Mouse (Mus musculus) hindbrain, embryonic 13.5 days (tissue): ENCODE results near the gene Glmn. TPM values are rescaled to one million over a fixed set of nuclear protein-coding genes. Genes with fewer than 3 reads are reported as not detected.

Experiments
- ATAC-seq: fragments of 200-750 bp; cut with Nextera tagmentation; 2 replicates; pipeline ENCODE4 v1.8.0; 2017; ENCODE audit warnings: moderate TSS enrichment; ENCODE audit not compliant: low FRiP score
- H3K27ac ChIP-seq: fragments of 300-500 bp; sonication (generic); 2 replicates; pipeline ENCODE4 v1.5.1; 2015; ENCODE audit warnings: inconsistent platforms, mild to moderate bottlenecking, moderate library complexity
- H3K27me3 ChIP-seq: fragments of 300-500 bp; sonication (generic); 2 replicates; pipeline ENCODE4 v1.6.1; 2015; ENCODE audit warnings: mild to moderate bottlenecking, inconsistent platforms
- H3K36me3 ChIP-seq: fragments of 300-500 bp; sonication (generic); 2 replicates; pipeline ENCODE4 v1.6.1; 2015; ENCODE audit warnings: mild to moderate bottlenecking, inconsistent platforms
- H3K4me1 ChIP-seq: fragments of 300-500 bp; sonication (generic); replicated peaks from 2 replicates; pipeline ENCODE4 v1.6.1; 2015; ENCODE audit warnings: inconsistent platforms
- H3K4me2 ChIP-seq: fragments of 300-500 bp; sonication (generic); 2 replicates; pipeline ENCODE4 v1.6.1; 2015; ENCODE audit warnings: inconsistent platforms, mild to moderate bottlenecking, moderate library complexity
- H3K4me3 ChIP-seq: fragments of 300-500 bp; sonication (generic); 2 replicates; pipeline ENCODE4 v1.5.1; 2015; ENCODE audit warnings: mild to moderate bottlenecking, inconsistent platforms
- H3K9ac ChIP-seq: fragments of 300-500 bp; sonication (generic); 2 replicates; pipeline ENCODE4 v1.6.1; 2015; ENCODE audit warnings: mild to moderate bottlenecking, inconsistent platforms
- H3K9me3 ChIP-seq: fragments of 300-500 bp; sonication (generic); 2 replicates; pipeline ENCODE4 v1.6.1; 2016; ENCODE audit warnings: inconsistent platforms
- WGBS: fragments of 180-500 bp; shearing (Covaris S2); methylation state at CpG from one replicate; pipeline ENCODE4 v1.1.7; 2015; 5-methylcytosine and 5-hydroxymethylcytosine counted together
- polyA plus RNA-seq: library from polyadenylated mRNA; unstranded; fragments of >200 nt; fragmentation: Nextera tagmentation; extraction: Ambion mirVana; gene quantifications from 2 replicates; pipeline ENCODE4 v1.2.1, GENCODE M21; 2015

The Glmn gene
- polyA plus RNA-seq, 1 experiment from 2014 or later, result 39.0 TPM

DNA sequence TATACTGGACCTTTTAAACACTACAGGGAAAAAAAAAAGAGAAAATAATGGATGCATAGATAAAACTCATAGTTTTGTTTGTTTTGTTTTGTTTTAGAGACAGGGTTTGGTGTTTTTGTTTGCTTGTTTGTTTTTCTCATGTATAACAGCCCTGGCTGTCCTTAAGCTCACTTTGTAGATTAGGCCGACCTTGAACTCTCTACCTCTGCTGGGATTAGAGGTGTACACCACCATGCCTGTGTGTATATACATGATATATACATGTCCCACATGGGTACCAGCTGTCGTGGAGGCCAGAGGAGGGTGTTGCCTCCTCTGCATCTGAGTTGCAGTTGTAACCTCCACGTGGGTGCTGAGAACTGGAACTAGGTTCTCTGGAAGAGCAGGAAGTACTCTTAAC, 49.2 kb downstream of the Glmn start:
- H3K36me3 ChIP-seq, result peaks cover 38% of the 10 kb centered on the region
- no peak for ATAC-seq
- H3K9ac ChIP-seq, result no peak overlapping the region
- no peaks in the 10 kb centered on the region for H3K9me3 ChIP-seq
- H3K4me3 ChIP-seq, result no peak overlapping the region
- H3K4me1 ChIP-seq, result no peaks in the 10 kb centered on the region
- H3K27me3 ChIP-seq, result no peaks in the 10 kb centered on the region
- no peak overlapping the region for H3K27ac ChIP-seq
- 96% methylated on average over 3 of the region's 3 CpGs for WGBS
- H3K4me2 ChIP-seq, result no peak overlapping the region

DNA sequence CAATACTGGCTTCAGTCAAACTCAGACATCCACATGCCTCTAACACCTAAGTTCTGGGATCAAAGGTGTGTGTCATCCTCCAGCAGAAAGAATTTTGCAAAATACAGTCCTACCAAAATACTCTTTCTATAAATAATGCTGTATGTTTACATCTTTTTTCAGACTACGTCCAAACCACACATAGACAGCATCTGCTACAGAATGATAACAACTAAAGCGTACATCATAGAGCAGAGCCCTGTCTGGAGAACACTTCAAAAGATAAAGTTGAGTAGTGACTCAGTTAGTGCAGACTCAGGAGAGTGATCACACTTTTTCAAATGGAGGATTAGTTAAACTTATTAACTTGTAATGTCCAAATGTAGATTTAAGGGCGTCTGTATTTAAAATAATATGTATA, 49.7 kb downstream of the Glmn start:
- H3K4me2 ChIP-seq, result no peak overlapping the region
- H3K4me3 ChIP-seq, result no peak overlapping the region
- no peak for ATAC-seq
- no peaks in the 10 kb centered on the region for H3K9me3 ChIP-seq
- no peak overlapping the region for H3K27ac ChIP-seq
- H3K36me3 ChIP-seq, result peaks cover 36% of the 10 kb centered on the region
- no peaks in the 10 kb centered on the region for H3K4me1 ChIP-seq
- no peak overlapping the region for H3K9ac ChIP-seq
- H3K27me3 ChIP-seq, result no peaks in the 10 kb centered on the region
- WGBS, result 91% methylated on average over 3 of the region's 3 CpGs

DNA sequence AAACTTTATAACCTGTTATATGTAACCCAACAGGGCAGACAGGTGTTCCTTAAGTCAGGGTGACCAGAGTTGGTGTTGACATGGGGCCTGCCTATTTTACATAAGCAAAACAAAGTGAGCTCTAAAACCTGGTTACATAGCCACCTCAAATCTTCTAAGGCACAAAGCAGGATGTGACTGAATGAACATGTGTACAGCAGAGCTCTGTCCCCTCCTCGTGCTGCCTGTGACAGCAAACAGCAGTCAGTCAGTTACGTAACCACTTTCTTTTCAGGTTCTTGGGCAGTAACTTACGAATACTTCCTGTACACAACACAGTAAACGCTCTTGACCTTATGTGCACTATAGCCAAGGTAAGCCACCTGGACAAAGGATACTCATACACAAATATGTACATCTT, 51.8 kb downstream of the Glmn start:
- ATAC-seq, result no peak
- WGBS, result 86% methylated on average over 4 of the region's 4 CpGs
- Histone ChIP-seq H3K36me3 (peaks cover 26% of the 10 kb centered on the region), H3K9ac (no peak overlapping the region), H3K9me3 (no peaks in the 10 kb centered on the region), H3K27me3 (no peaks in the 10 kb centered on the region), H3K27ac (no peak overlapping the region), H3K4me1 (0 out of 2 replicates have a peak, but pooled peaks cover 3% of the 10 kb centered on the region), H3K4me3 (no peak overlapping the region), H3K4me2 (no peak overlapping the region)

DNA sequence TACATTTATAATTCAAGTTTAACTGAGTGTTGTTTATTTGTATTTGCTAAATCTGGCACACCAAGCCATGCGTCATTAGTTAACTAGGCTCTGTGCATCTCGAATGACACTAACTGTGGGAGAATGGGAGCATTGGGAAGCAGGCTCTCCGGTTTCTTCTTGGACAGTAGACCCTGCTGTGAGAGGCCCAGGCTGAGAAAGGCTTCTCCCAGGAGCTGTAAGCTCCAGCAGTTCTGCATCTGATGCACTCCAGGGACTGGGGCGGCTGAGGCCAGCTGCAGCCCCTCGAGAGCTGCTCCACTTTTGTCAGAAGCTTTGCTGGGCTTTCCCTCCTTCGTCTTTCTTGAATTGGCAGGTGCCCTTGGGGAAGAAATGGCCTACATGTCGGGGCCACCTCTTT, 56.0 kb downstream of the Glmn start:
- WGBS, result 20% methylated on average over 7 of the region's 7 CpGs
- H3K9ac ChIP-seq, result no peak overlapping the region
- H3K27ac ChIP-seq, result peak overlapping the region; percentile 26; the same call in 1 of the 2 replicates

DNA sequence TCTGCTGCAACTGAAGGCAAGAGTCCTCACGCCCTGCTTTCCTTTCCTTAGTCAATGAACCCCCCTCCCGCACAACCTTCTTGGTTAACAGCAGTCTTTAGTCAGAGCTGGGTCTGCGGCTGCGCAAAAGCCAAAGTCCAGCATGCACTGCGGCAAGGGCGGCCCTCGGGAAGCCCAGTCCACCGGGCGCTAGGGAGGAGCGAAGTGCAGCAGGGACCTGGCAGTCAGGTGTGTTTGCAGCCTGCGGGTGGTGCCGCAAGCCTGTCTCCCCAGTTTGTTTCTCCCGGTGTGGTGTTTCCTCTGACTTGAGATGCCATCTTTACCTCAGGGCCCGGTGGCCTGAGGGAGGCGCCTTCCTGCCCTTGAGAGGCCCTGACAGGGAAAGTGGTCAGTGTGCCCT, 63.1 kb downstream of the Glmn start, which contains the start of gene 1700028K03Rik:
1700028K03Rik (plus strand) TSS at position 129 of the 400 bp plus-strand sequence.
- H3K9me3 ChIP-seq, result no peaks in the 10 kb centered on the region
- no peak within 1 kb of the TSS for H3K27ac ChIP-seq
- H3K36me3 ChIP-seq, result no peaks in the 10 kb centered on the region
- no peak within 1 kb of the TSS for H3K4me3 ChIP-seq
- no peak within 1 kb of the TSS for H3K4me2 ChIP-seq
- no peak within 1 kb of the TSS for H3K9ac ChIP-seq
- H3K27me3 ChIP-seq, result no peaks in the 10 kb centered on the region
- no peak for ATAC-seq
- WGBS, result 69% methylated on average over 15 of the region's 15 CpGs
- no peaks in the 10 kb centered on the region for H3K4me1 ChIP-seq

More for the DNA sequence above, 56.0 kb downstream of the Glmn start:
- Histone ChIP-seq H3K36me3 (no peaks in the 10 kb centered on the region), H3K27me3 (no peaks in the 10 kb centered on the region), H3K9me3 (no peaks in the 10 kb centered on the region), H3K4me3 (no peak overlapping the region), H3K4me1 (0 out of 2 replicates have a peak, but pooled peaks cover 3% of the 10 kb centered on the region), H3K4me2 (no peak overlapping the region)
- no peak for ATAC-seq

DNA sequence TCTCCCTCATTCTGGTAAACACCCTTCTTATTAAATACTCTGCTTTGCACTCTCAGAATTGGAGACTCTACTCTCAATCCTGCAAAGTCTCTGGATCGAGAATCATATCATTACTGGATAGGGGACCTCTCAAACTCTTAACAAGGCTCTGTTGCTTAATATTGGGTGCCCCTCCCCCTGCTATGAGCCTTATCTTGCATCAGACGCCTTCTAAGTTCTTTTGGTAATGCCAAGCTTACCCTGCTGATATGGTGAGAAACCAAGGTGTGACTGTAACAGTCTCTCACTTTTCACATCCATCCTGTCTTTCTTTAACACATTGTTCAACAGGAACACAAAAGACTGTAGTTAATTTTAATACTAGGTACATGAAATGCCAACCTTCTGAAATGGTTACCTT, 64.1 kb downstream of the Glmn start:
- H3K4me3 ChIP-seq, result no peak overlapping the region
- H3K27me3 ChIP-seq, result no peaks in the 10 kb centered on the region
- no peak overlapping the region for H3K4me2 ChIP-seq
- no peaks in the 10 kb centered on the region for H3K9me3 ChIP-seq
- 73% methylated on average over 2 of the region's 2 CpGs for WGBS
- ATAC-seq, result no peak
- H3K4me1 ChIP-seq, result no peaks in the 10 kb centered on the region
- no peak overlapping the region for H3K9ac ChIP-seq
- no peaks in the 10 kb centered on the region for H3K36me3 ChIP-seq
- no peak overlapping the region for H3K27ac ChIP-seq

DNA sequence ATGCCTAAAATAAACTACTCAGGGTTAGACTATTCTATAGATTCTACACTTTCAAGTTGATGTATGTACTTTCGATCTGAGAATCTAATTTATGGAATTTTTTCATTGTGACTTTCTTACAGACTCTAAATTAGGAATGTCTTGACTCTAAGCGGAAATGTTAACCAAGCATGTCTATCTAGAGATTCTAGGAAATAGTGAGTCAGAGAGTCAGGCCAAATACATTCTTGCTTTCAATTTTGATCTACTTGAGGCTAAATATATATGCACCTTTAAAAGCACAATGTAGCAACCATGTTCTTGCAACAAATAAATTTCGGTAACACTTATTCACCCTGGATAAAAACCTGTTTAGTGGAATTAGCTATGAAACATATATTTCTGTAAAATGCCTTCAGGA, 68.8 kb downstream of the Glmn start:
- 92% methylated on average over 3 of the region's 3 CpGs for WGBS
- H3K4me3 ChIP-seq, result no peak overlapping the region
- no peaks in the 10 kb centered on the region for H3K9me3 ChIP-seq
- H3K9ac ChIP-seq, result no peak overlapping the region
- H3K4me1 ChIP-seq, result no peaks in the 10 kb centered on the region
- no peak for ATAC-seq
- H3K4me2 ChIP-seq, result no peak overlapping the region
- H3K27me3 ChIP-seq, result no peaks in the 10 kb centered on the region
- no peak overlapping the region for H3K27ac ChIP-seq
- H3K36me3 ChIP-seq, result no peaks in the 10 kb centered on the region

DNA sequence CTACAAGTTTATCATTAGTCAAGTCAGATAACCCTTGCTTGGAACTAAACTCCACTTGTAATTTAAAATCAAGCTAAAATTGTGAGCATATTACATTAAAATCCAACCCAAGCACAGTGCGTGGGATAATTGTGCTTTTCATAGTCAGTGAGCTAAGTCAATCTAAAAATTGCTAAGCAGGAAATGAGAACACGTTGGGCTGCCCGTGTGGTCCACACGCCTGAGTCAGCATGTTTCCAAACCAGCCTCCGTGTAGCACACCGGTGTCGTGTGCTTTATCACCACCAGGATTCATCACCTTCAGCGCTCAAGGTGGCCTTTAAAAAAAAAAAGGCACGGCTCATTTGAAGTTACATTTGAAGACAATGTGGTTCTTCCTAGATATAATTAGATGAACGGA, 73.4 kb downstream of the Glmn start:
- H3K4me3 ChIP-seq, result no peak overlapping the region
- no peak for ATAC-seq
- H3K9ac ChIP-seq, result no peak overlapping the region
- H3K27ac ChIP-seq, result no peak overlapping the region
- WGBS, result 85% methylated on average over 10 of the region's 10 CpGs
- H3K4me2 ChIP-seq, result no peak overlapping the region
- no peaks in the 10 kb centered on the region for H3K27me3 ChIP-seq
- no peaks in the 10 kb centered on the region for H3K36me3 ChIP-seq
- no peaks in the 10 kb centered on the region for H3K4me1 ChIP-seq
- H3K9me3 ChIP-seq, result no peaks in the 10 kb centered on the region

DNA sequence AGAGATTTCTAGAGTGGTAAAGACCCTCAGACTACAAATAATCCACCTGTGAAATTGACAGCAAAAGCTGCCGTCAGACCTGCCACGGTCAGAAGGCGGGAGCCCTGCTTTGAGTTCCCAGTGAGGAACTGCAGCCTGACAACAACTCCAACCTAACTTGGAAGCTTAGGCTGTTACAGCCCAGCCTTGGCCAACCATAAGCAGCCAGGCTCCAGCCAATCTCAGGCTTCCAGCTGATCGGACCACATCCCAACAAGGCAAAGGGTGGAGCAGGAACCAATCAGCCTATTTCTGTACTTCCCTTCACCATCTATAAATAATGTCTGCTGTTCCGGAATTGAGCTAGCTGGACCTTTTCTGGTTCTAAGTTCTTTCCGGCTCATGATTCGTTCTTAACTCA, 75.8 kb downstream of the Glmn start:
- H3K4me2 ChIP-seq, result no peak overlapping the region
- no peak overlapping the region for H3K27ac ChIP-seq
- H3K4me1 ChIP-seq, result 0 out of 2 replicates have a peak, but pooled peaks cover 3% of the 10 kb centered on the region
- 86% methylated on average over 7 of the region's 7 CpGs for WGBS
- H3K4me3 ChIP-seq, result no peak overlapping the region
- H3K9ac ChIP-seq, result no peak overlapping the region
- H3K27me3 ChIP-seq, result no peaks in the 10 kb centered on the region
- no peaks in the 10 kb centered on the region for H3K9me3 ChIP-seq
- H3K36me3 ChIP-seq, result no peaks in the 10 kb centered on the region
- ATAC-seq, result no peak

DNA sequence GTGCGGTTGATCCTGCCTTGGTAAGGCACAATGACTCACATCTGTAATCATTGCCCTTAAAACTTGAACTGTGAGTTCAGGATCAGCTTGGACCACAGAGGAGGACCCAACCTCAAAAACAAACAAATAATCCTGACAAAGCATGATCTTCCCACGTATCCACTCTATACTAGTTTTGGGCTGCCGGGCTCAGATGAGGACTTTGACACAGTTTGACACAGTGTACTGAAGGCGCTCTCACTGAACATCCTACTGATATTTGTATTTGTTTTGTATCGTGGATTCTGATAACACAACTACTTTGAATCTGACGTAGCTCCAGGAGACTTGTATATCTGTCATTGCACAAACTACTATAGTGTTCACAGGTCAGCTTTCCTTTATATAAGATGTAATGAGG, 76.3 kb downstream of the Glmn start:
- Histone ChIP-seq H3K4me2 (no peak overlapping the region), H3K27me3 (no peaks in the 10 kb centered on the region), H3K27ac (no peak overlapping the region), H3K4me3 (no peak overlapping the region), H3K4me1 (0 out of 2 replicates have a peak, but pooled peaks cover 3% of the 10 kb centered on the region), H3K9me3 (no peaks in the 10 kb centered on the region), H3K9ac (no peak overlapping the region), H3K36me3 (no peaks in the 10 kb centered on the region)
- no peak for ATAC-seq
- WGBS, result 91% methylated on average over 6 of the region's 6 CpGs

DNA sequence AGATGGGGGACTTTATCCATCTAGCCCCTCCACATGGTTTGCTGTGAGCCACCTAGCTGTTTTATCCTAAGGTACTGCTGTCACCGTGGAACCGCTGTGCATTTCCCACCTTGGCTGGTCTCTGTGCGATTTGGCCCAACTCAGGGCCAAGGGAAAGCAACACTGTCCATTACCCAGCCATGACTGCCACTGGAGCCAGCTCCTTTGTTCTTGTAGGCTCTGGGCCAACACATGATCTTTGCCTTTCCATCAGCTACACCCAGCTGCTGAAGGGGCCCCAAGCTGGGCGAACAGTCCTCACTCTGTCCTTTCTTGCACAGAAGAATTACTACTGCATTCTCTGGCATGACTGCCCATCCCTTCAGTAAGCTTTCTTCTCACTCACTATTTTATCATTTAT, 79.1 kb downstream of the Glmn start:
- no peak overlapping the region for H3K9ac ChIP-seq
- no peak for ATAC-seq
- 94% methylated on average over 4 of the region's 4 CpGs for WGBS
- no peaks in the 10 kb centered on the region for H3K9me3 ChIP-seq
- 0 out of 2 replicates have a peak, but pooled peaks cover 3% of the 10 kb centered on the region for H3K4me1 ChIP-seq
- H3K4me3 ChIP-seq, result no peak overlapping the region
- H3K36me3 ChIP-seq, result no peaks in the 10 kb centered on the region
- H3K27ac ChIP-seq, result no peak overlapping the region
- H3K4me2 ChIP-seq, result no peak overlapping the region
- H3K27me3 ChIP-seq, result no peaks in the 10 kb centered on the region

DNA sequence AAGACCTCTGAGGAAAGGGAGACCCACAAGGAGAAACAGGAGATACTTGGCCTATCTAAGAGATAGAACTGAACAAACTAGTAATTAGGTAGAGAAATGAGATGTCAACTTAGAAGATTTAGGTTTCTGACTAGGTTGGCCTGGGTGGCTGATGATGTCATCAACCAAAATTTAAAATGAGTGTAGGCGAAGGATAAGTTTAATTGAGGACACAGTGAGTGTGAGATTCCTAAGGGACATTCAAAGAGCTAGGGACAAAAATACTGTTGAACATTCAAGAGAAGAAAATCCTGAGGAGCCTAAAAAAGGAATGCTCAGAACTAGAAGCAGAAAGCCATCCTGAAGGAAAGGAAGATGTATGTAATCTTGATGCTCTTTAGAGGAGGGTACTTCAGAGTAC, 81.6 kb downstream of the Glmn start:
- no peaks in the 10 kb centered on the region for H3K36me3 ChIP-seq
- H3K27me3 ChIP-seq, result no peaks in the 10 kb centered on the region
- H3K27ac ChIP-seq, result no peak overlapping the region
- no peak overlapping the region for H3K9ac ChIP-seq
- 97% methylated on average over 1 of the region's 1 CpGs for WGBS
- H3K4me2 ChIP-seq, result no peak overlapping the region
- H3K4me1 ChIP-seq, result 0 out of 2 replicates have a peak, but pooled peaks cover 3% of the 10 kb centered on the region
- H3K9me3 ChIP-seq, result no peaks in the 10 kb centered on the region
- no peak for ATAC-seq
- H3K4me3 ChIP-seq, result no peak overlapping the region

DNA sequence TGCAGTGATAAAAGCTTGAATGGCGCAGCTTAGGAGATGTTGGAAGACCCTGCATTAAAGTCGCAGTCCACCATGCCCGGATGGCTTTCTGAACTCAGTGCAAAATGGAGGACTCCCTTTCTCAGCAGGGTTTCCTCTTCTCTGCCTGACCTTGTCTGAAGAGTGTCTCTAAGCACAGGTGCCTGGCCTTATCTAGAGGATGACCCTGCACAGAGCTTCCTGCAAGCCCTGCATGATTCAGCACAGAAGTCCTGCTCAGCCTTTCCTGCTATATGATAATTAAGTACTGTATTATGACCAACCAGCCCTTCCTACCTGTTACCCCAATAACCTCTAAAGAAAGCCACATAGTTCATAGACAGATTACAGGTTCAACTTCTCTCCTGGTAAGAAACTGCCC, 82.2 kb downstream of the Glmn start:
- Histone ChIP-seq H3K4me1 (0 out of 2 replicates have a peak, but pooled peaks cover 3% of the 10 kb centered on the region), H3K4me2 (no peak overlapping the region), H3K27me3 (no peaks in the 10 kb centered on the region), H3K9me3 (no peaks in the 10 kb centered on the region), H3K9ac (no peak overlapping the region), H3K36me3 (peaks cover 2% of the 10 kb centered on the region), H3K27ac (no peak overlapping the region), H3K4me3 (no peak overlapping the region)
- ATAC-seq, result no peak
- 94% methylated on average over 3 of the region's 3 CpGs for WGBS
